Mouse (Mus musculus): ENCODE measurements at regions not wholly inside any gene's neighbourhood (a gene's known extent, or its start where the extent isn't known, plus 50 kb on each side); places are given as distances from the start of the nearest gene placed in this dataset.

GRCm38 (mm10) chr1:78876156-78876555 lies 59.6 kb downstream of the Kcne4 start:
- no peak for ATAC-seq (replicated peaks; ENCODE audit: low read depth, poor library complexity, severe bottlenecking)

- no peak for ATAC-seq (replicated peaks; ENCODE audit: low read depth, poor library complexity, severe bottlenecking)
These were observed 62.7 kb downstream of the Kcne4 start for GRCm38 (mm10) chr1:78879246-78879645.

- ATAC-seq (replicated peaks; ENCODE audit: low read depth, poor library complexity, severe bottlenecking) = no peak
These were observed 65.9 kb downstream of the Kcne4 start for GRCm38 (mm10) chr1:78882455-78882854.

GRCm38 (mm10) chr1:78889241-78889640 lies 72.7 kb downstream of the Kcne4 start:
- ATAC-seq (replicated peaks; ENCODE audit: low read depth, poor library complexity, severe bottlenecking) = no peak

GRCm38 (mm10) chr1:78891344-78891743 lies 74.8 kb downstream of the Kcne4 start:
- no peak for ATAC-seq (replicated peaks; ENCODE audit: low read depth, poor library complexity, severe bottlenecking)

- ATAC-seq (replicated peaks; ENCODE audit: low read depth, poor library complexity, severe bottlenecking) = no peak
These were observed 77.7 kb downstream of the Kcne4 start for GRCm38 (mm10) chr1:78894301-78894700.

GRCm38 (mm10) chr1:78895112-78895511 lies 78.6 kb downstream of the Kcne4 start:
- ATAC-seq (replicated peaks; ENCODE audit: low read depth, poor library complexity, severe bottlenecking) = no peak

- no peak for ATAC-seq (replicated peaks; ENCODE audit: low read depth, poor library complexity, severe bottlenecking)
These were observed 91.0 kb downstream of the Kcne4 start for GRCm38 (mm10) chr1:78907591-78907990.

- ATAC-seq (replicated peaks; ENCODE audit: low read depth, poor library complexity, severe bottlenecking) = no peak
These were observed 91.4 kb downstream of the Kcne4 start for GRCm38 (mm10) chr1:78907991-78908390.

GRCm38 (mm10) chr1:78913791-78914190 lies 97.2 kb downstream of the Kcne4 start:
- ATAC-seq (replicated peaks; ENCODE audit: low read depth, poor library complexity, severe bottlenecking) = 0 out of 2 replicates have a peak, but pooled peaks have one; percentile 45

GRCm38 (mm10) chr1:78919863-78920262 lies 103.3 kb downstream of the Kcne4 start:
- ATAC-seq (replicated peaks; ENCODE audit: low read depth, poor library complexity, severe bottlenecking) = no peak

GRCm38 (mm10) chr1:78929975-78930374 lies 113.4 kb downstream of the Kcne4 start:
- no peak for ATAC-seq (replicated peaks; ENCODE audit: low read depth, poor library complexity, severe bottlenecking)

- ATAC-seq (replicated peaks; ENCODE audit: low read depth, poor library complexity, severe bottlenecking) = no peak
These were observed 123.3 kb downstream of the Kcne4 start for GRCm38 (mm10) chr1:78939871-78940270.

GRCm38 (mm10) chr1:78945588-78945987 lies 129.0 kb downstream of the Kcne4 start:
- ATAC-seq (replicated peaks; ENCODE audit: low read depth, poor library complexity, severe bottlenecking) = no peak

- no peak for ATAC-seq (replicated peaks; ENCODE audit: low read depth, poor library complexity, severe bottlenecking)
These were observed 163.5 kb downstream of the Kcne4 start for GRCm38 (mm10) chr1:78980051-78980450.

Data from common myeloid progenitor, adult 5-6 weeks (primary cell).